Mouse (Mus musculus): ENCODE data around the gene Osbpl3. TPM values are rescaled to one million over a fixed set of nuclear protein-coding genes. Genes with fewer than 3 reads are reported as not detected.

Gene Osbpl3
- polyA plus RNA-seq (2012; rRNA removed) = 9.6 and 11.4 TPM in 2 replicates

- no peaks in the 10 kb centered on the region for H3K27me3 ChIP-seq (ENCODE audit: control insufficient read depth, insufficient read depth, low read length)
- peak within 1 kb of the TSS; percentile 85 for H3K4me3 ChIP-seq (replicated peaks; ENCODE audit: insufficient read depth, low read depth, low read length)
- H3K4me1 ChIP-seq (ENCODE audit: control insufficient read depth, insufficient read depth, low read length) = peaks cover 5% of the 10 kb centered on the region; the same call in 1 of the 2 replicates
- TF ChIP-seq CTCF (IDR thresholded peaks at IDR 0.05; ENCODE audit: borderline replicate concordance, insufficient read depth, low read depth, low read length) = peak; percentile 48; the same call in 1 of the 2 replicates
- TF ChIP-seq POLR2A (IDR thresholded peaks at IDR 0.05; ENCODE audit: borderline replicate concordance, insufficient read depth, low read length) = no peak
- DNase-seq = peak; percentile 88 to 94
- peak within 1 kb of the TSS; percentile 37; the same call in 1 of the 2 replicates for H3K27ac ChIP-seq (ENCODE audit: insufficient read depth, low read length)
- under 1% methylated on average over 45 of the region's 45 CpGs for WGBS
Observed at GRCm38 (mm10) chr6:50455829-50456469, at the start of gene Osbpl3. TSS of gene Osbpl3 (minus strand) at chr6:50456201.

DNA sequence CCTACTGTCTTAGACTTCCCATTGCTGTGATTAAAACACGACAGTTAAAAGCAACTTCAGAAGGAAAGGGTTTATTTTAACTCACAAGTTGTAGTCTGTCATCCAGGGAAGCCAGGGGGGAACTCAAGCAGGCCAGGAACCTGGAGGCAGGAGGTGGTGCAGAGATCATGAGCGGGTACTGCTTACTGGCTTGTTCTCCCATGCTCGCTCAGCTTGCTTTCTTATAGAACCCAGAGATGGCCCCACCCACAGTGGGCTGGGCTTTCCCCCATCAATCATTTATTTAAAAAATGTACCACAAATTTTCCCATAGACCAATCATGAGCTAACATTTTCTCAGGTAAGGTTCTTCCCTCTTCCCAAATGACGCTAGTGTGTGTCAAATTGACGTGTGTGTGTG, 49.5 kb upstream of the Osbpl3 start:
- DNase-seq = no peak
- Histone ChIP-seq H3K27me3 (ENCODE audit: control insufficient read depth, insufficient read depth, low read length) (no peaks in the 10 kb centered on the region), H3K27ac (ENCODE audit: insufficient read depth, low read length) (no peak overlapping the region), H3K4me3 (replicated peaks; ENCODE audit: insufficient read depth, low read depth, low read length) (no peak overlapping the region), H3K4me1 (ENCODE audit: control insufficient read depth, insufficient read depth, low read length) (no peaks in the 10 kb centered on the region)
- WGBS = 91% methylated on average over 5 of the region's 5 CpGs
- TF ChIP-seq POLR2A (IDR thresholded peaks at IDR 0.05; ENCODE audit: borderline replicate concordance, insufficient read depth, low read length) (no peak), CTCF (IDR thresholded peaks at IDR 0.05; ENCODE audit: borderline replicate concordance, insufficient read depth, low read depth, low read length) (no peak)

DNA sequence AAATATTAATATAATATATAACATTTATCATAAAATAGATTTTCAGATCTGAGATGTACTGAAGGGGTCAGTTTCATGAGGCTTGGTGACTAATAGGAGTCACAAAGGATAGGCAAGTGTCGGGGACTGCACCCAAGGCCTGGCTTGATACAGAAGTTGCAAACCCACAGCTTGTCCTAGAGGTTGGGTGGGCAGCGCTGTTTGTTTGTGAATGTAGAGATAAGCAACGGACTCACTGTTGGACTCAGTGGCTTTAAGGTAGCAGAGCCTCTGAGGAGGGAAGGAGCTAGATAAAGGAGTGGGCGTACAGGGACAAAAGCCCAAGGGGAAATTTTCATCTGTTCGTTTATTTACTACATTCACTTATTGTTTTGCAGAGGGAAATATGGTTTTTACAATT, 48.7 kb upstream of the Osbpl3 start:
- H3K4me3 ChIP-seq (replicated peaks; ENCODE audit: insufficient read depth, low read depth, low read length) = no peak overlapping the region
- no peaks in the 10 kb centered on the region for H3K27me3 ChIP-seq (ENCODE audit: control insufficient read depth, insufficient read depth, low read length)
- no peak for DNase-seq
- no peaks in the 10 kb centered on the region for H3K4me1 ChIP-seq (ENCODE audit: control insufficient read depth, insufficient read depth, low read length)
- H3K27ac ChIP-seq (ENCODE audit: insufficient read depth, low read length) = no peak overlapping the region
- no peak for TF ChIP-seq POLR2A (IDR thresholded peaks at IDR 0.05; ENCODE audit: borderline replicate concordance, insufficient read depth, low read length)
- TF ChIP-seq CTCF (IDR thresholded peaks at IDR 0.05; ENCODE audit: borderline replicate concordance, insufficient read depth, low read depth, low read length) = no peak
- WGBS = 94% methylated on average over 5 of the region's 5 CpGs

DNA sequence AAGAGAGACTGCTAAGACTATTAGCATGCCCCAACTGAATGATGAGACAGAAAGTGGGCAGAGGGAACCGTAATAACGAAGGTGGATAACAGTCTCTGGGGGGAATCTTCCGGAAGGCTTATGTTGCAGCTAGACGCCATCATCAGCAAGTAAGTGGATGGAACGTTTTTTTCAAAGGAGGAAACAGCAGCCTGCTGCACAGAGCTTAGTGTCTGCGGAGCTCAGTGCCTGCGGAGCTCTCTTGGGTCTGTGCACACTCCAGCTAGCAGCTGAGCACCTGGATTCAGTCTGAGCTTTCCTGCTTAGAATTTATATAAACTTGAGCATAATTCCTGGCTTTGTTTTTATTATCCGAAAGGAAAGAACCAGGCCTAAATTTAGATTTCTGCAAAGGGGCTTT, 47.8 kb upstream of the Osbpl3 start:
- Histone ChIP-seq H3K27me3 (ENCODE audit: control insufficient read depth, insufficient read depth, low read length) (no peaks in the 10 kb centered on the region), H3K27ac (ENCODE audit: insufficient read depth, low read length) (no peak overlapping the region), H3K4me1 (ENCODE audit: control insufficient read depth, insufficient read depth, low read length) (no peaks in the 10 kb centered on the region), H3K4me3 (replicated peaks; ENCODE audit: insufficient read depth, low read depth, low read length) (no peak overlapping the region)
- 57% methylated on average over 8 of the region's 8 CpGs for WGBS
- DNase-seq = no peak
- TF ChIP-seq CTCF (IDR thresholded peaks at IDR 0.05; ENCODE audit: borderline replicate concordance, insufficient read depth, low read depth, low read length) (no peak), POLR2A (IDR thresholded peaks at IDR 0.05; ENCODE audit: borderline replicate concordance, insufficient read depth, low read length) (no peak)

DNA sequence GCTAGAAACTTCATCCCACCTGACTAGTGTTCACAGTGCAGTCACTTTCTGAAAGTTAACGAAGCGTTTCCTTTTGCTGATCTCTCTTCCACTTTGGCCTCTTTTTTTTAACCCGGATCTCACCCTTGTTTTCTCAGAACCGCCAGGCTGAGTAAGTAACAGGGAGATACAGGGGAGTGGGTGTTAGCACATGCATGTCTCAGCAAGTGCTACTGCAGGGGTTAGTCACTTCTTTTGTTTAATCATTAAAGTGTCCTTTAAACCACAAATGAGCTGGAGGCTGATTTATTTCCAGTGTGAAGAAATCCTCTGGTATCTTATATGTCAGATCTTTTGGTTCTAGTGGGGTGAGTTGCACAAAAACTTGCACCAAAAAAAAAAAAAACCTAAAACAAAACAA, 47.0 kb upstream of the Osbpl3 start:
- H3K27ac ChIP-seq (ENCODE audit: insufficient read depth, low read length) = no peak overlapping the region
- no peak for DNase-seq
- H3K4me3 ChIP-seq (replicated peaks; ENCODE audit: insufficient read depth, low read depth, low read length) = no peak overlapping the region
- H3K27me3 ChIP-seq (ENCODE audit: control insufficient read depth, insufficient read depth, low read length) = no peaks in the 10 kb centered on the region
- TF ChIP-seq CTCF (IDR thresholded peaks at IDR 0.05; ENCODE audit: borderline replicate concordance, insufficient read depth, low read depth, low read length) (no peak), POLR2A (IDR thresholded peaks at IDR 0.05; ENCODE audit: borderline replicate concordance, insufficient read depth, low read length) (no peak)
- WGBS = 89% methylated on average over 4 of the region's 4 CpGs
- no peaks in the 10 kb centered on the region for H3K4me1 ChIP-seq (ENCODE audit: control insufficient read depth, insufficient read depth, low read length)

GRCm38 (mm10) chr6:50498346-50498745, 42.3 kb upstream of the Osbpl3 start:
- DNase-seq = peak in 1 of 2 experiments; percentile 4

DNA sequence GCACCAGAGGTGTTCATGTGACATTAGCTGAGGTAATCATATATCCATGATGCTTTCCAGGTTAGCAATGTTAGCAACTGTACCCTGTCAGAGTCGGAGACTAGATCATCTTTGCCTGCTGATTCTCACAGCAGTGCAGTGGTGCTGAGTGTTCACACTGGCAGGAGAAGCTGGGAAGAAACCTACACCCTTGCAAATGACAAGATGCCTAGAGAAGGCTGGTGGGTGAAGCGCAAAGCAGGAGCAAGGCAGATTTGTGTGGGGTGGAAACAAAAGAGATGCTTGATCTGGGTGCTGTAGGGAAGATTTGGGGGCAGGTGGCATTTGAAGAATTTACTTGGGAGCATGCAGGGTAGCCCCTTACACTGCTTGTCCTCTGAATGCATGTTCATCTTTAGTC, 34.5 kb upstream of the Osbpl3 start:
- Histone ChIP-seq H3K27me3 (ENCODE audit: control insufficient read depth, insufficient read depth, low read length) (no peaks in the 10 kb centered on the region), H3K4me3 (replicated peaks; ENCODE audit: insufficient read depth, low read depth, low read length) (no peak overlapping the region), H3K27ac (ENCODE audit: insufficient read depth, low read length) (no peak overlapping the region), H3K4me1 (ENCODE audit: control insufficient read depth, insufficient read depth, low read length) (peaks cover 3% of the 10 kb centered on the region; the same call in 1 of the 2 replicates)
- WGBS = 90% methylated on average over 2 of the region's 2 CpGs
- TF ChIP-seq POLR2A (IDR thresholded peaks at IDR 0.05; ENCODE audit: borderline replicate concordance, insufficient read depth, low read length) = no peak
- no peak for DNase-seq

More at GRCm38 (mm10) chr6:50498346-50498745, 42.3 kb upstream of the Osbpl3 start:
- no peaks in the 10 kb centered on the region for H3K27me3 ChIP-seq (ENCODE audit: control insufficient read depth, insufficient read depth, low read length)
- H3K4me1 ChIP-seq (ENCODE audit: control insufficient read depth, insufficient read depth, low read length) = no peaks in the 10 kb centered on the region
- no peak overlapping the region for H3K4me3 ChIP-seq (replicated peaks; ENCODE audit: insufficient read depth, low read depth, low read length)
- WGBS = 18% methylated on average over 2 of the region's 2 CpGs
- no peak overlapping the region for H3K27ac ChIP-seq (ENCODE audit: insufficient read depth, low read length)
- no peak for TF ChIP-seq CTCF (IDR thresholded peaks at IDR 0.05; ENCODE audit: borderline replicate concordance, insufficient read depth, low read depth, low read length)
- no peak for TF ChIP-seq POLR2A (IDR thresholded peaks at IDR 0.05; ENCODE audit: borderline replicate concordance, insufficient read depth, low read length)

DNA sequence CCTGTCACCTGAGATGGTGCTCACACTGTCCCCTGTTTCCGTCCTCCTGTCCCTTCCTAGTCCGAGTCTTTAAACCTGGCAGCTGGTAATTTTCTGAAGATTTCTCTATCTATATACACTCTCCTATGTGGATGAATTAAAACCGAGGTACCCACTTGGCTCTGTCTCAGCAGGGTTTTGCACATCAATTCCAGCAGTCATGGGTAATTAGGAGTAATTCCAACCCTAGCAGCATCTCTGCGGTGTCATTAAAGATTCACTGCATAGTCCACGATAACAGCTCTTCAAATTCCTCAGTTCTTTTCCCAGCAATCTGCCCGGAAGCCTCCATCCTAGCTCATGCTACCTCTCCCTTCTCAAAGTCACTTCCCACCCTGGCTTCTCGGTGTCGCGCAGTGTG, 33.4 kb upstream of the Osbpl3 start:
- DNase-seq = no peak
- 67% methylated on average over 9 of the region's 9 CpGs for WGBS
- H3K4me1 ChIP-seq (ENCODE audit: control insufficient read depth, insufficient read depth, low read length) = peaks cover 3% of the 10 kb centered on the region; the same call in 1 of the 2 replicates
- no peak overlapping the region for H3K27ac ChIP-seq (ENCODE audit: insufficient read depth, low read length)
- TF ChIP-seq POLR2A (IDR thresholded peaks at IDR 0.05; ENCODE audit: borderline replicate concordance, insufficient read depth, low read length) (no peak), CTCF (IDR thresholded peaks at IDR 0.05; ENCODE audit: borderline replicate concordance, insufficient read depth, low read depth, low read length) (no peak)
- no peak overlapping the region for H3K4me3 ChIP-seq (replicated peaks; ENCODE audit: insufficient read depth, low read depth, low read length)
- H3K27me3 ChIP-seq (ENCODE audit: control insufficient read depth, insufficient read depth, low read length) = no peaks in the 10 kb centered on the region
